14 mouse cellular contexts compared by ENCODE assay signal in genomic region chr17:5806823-5807222, GRCm38 (mm10).
"Had no signal": no experiment of that assay in that cellular context is flagged by ENCODE, and none has a peak within 500 bp of the region (broad histone marks: within the 10 kb centered on the region; RNA-seq: fewer than 3 reads in every experiment).

No protein-coding gene starts in this region.

- H3K4me1 ChIP-seq: midbrain, embryonic 13.5 days had no signal

- DNase-seq: kidney, adult 2 months; kidney, postnatal 14 days; lung, adult 2 months; right cerebral cortex, adult 18-20 months; right cerebral cortex, postnatal 25 days; thymus, adult 18-20 months; thymus, postnatal 14 days had no signal

- H3K4me3 ChIP-seq: kidney, embryonic 15.5 days; left cerebral cortex, adult 2 months; limb, embryonic 10.5 days; midbrain, embryonic 13.5 days; myocyte; neural tube, embryonic 15.5 days had no signal

- H3K27ac ChIP-seq: kidney, embryonic 15.5 days; left cerebral cortex, adult 2 months; limb, embryonic 10.5 days; liver, embryonic 14.5 days; midbrain, embryonic 13.5 days; neural tube, embryonic 15.5 days had no signal

- H3K36me3 ChIP-seq: kidney, embryonic 15.5 days; limb, embryonic 10.5 days; midbrain, embryonic 13.5 days; neural tube, embryonic 15.5 days had no signal

- H3K27me3 ChIP-seq: kidney, embryonic 15.5 days; midbrain, embryonic 13.5 days; neural tube, embryonic 15.5 days had no signal

- H3K9me3 ChIP-seq: kidney, embryonic 15.5 days; limb, embryonic 10.5 days; midbrain, embryonic 13.5 days; neural tube, embryonic 15.5 days had no signal

- ATAC-seq: midbrain, embryonic 13.5 days had no signal
